Mouse (Mus musculus): Measurements from ENCODE around the gene Kcnc3.
A peak's percentile ranks its signal among the peaks of the same experiment; 100 is the strongest.

Gene Kcnc3

DNA sequence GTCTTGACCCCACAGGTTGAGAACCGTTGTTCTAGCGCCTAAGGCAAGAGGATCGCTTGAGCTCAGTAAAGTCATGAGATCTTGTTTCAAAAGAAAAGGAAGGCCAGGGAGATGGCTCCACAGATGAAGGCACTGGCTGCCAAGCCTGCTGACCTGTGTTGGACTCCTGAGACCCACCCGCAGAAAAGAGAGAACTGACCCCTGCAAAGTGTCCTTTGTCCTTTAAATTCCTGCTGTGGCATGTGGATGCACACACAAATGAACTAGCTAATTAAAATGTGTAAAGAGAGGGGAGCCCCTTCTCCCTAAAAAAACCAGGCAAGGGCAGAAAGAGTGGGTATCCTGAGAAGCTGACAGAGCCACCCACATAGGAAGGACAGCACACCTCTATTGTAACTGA is 18.7 kb upstream of the Kcnc3 start:
- no peak for DNase-seq

DNA sequence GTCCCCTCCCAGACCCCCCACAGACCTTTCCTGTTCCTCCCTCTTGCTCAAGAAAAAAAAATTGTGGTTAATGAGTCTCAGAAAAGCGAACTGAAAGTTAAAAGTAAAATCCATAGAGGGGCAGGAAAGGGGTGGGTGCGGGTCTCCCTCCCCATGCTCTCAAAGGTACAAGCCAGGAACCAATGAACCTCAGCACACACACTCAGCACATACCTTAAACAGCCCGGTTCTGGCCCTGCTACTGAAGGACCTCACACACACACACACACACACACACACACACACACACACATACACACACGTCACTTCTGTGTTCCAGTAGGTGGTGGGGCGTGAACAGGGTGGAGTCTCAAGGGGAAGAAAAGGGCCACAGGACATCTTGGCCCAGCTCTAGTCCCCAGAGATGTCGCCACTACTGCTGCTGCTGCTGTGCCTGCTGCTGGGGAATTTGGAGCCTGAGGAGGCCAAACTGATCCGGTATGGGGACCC is 18.2 kb upstream of the Kcnc3 start, which contains the start of gene Napsa:
Gene Napsa (plus strand): TSS at position 168 of the 489 bp plus-strand sequence.
- no peak for DNase-seq

DNA sequence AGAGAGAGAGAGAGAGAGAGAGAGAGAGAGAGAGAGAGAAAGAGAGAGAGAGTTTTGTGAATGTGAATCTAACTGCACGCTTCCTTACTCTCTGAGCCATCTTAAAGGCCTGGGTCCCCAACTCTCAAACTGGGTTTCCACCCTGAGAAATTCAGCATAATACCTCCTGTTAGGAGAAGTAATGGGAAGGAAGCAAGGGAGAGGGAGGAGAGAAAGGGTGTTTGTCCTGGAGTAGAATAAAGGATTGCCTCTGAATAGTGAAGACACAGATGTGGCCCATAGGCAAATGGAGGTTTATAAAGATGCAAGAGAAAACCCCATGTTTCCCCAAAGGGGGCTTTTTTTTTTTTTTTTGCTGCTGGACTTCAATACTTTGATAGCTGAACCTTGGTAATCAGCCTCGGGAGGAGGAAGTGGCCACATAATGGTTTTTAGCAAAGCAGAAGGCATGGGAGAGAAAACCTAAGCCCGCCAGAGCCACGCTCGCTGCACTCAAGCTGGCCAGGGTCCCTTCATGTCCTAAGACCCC is 17.4 kb upstream of the Kcnc3 start:
- no peak for DNase-seq

DNA sequence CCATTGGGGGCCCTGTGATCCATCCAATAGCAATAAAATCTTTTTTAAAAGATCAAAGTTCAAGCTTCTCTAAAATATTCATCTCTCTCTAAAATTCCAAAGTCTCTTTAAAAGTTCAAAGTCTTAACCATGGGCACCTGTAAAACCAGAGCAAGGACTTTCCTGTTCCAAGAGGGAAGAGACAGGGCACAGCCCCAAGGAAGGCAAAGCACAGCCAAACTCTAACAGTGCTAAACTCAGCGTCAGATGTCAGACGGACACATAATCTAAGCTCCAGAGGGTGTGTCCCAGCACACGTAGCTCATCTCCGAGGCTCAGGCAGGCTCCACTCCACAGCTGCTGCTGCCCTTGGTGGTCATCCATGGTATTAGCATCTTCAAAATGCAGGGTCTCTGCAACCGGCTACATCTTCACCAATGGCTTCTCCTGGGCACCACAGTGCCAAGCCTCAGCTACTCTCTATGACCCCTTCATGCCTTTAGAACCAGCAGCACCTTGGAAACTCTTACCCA is 14.1 kb upstream of the Kcnc3 start:
- DNase-seq: no peak

DNA sequence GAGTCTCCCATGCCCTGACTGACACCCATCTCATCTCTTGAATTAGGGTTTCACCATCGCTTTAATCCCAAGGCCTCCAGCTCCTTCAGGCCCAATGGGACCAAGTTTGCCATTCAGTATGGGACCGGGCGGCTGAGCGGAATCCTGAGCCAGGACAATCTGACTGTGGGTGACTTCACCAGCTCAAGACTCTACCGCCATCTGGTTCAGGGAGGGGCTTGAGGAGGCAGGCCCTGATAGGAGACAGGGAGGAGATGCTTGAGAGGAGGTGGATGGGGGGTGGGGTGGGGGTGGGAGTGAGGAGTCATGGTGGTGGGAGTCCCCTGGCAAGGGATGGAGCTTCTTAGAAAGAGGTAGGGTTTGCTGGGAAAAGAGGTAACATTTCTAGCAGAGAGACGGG is 8.8 kb upstream of the Kcnc3 start:
- DNase-seq: no peak

DNA sequence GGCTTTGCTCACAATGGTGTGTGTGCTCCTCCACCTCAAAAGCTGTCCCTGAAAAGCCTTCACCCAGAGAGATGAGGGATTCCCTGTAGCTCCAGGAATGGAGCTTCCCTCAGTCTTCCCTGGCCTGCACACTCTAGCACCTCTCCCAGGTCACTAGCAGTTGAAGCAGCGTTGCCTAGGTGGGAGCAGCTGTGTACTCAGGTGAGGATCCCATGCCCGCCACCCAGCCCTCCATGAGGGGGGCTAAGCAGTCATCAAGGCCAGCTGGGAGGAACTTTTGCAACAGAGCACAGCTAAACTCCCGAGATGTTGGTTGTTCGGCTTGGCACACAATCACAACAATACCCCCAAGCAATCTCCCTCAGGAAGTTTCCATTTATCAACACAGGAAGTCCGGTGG is 7.8 kb upstream of the Kcnc3 start:
- no peak for DNase-seq

DNA sequence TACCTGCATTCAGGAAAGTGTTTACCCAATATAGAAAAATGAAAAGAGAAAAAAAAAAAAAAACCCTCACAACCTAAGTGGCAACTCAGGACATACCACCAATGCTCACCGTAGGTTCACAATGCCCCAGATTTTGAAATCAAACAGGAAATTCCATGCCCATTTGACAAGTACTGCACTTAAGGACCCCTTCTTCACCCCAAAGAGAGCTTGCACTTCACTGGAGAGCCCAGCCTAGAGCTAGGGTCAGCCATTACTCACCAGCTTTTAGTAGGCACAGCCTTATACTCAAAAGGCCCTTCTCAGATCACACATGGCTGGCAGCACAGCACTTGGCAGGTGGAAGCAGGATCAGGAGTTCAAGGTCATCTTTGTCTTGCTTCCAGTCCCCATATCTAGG is 7.3 kb upstream of the Kcnc3 start:
- no peak for DNase-seq

DNA sequence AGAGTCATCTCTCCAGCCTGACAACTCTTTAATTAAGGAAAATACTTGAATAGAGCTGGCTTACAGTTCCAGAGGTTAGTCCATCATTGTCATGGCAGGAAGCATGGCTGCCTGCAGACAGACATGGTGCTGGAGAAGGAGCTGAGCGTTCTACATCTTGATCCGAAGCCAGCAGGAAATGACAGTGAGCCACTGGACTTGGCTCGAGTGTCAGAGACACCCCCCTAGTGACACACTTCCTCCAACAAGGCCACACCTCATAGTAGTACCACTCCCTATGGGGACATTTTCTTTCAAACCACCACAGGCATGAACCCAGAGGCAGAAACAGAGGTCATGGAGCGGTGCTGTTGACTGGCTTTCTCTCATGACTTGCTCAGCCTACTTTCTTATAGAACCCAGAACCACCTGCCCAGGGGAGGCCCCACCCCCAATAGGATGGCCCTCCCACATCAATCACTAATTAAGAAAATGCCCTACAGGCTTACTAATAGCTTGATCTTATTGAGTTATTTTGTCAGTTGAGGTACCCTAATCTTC is 6.1 kb upstream of the Kcnc3 start:
- DNase-seq: no peak

DNA sequence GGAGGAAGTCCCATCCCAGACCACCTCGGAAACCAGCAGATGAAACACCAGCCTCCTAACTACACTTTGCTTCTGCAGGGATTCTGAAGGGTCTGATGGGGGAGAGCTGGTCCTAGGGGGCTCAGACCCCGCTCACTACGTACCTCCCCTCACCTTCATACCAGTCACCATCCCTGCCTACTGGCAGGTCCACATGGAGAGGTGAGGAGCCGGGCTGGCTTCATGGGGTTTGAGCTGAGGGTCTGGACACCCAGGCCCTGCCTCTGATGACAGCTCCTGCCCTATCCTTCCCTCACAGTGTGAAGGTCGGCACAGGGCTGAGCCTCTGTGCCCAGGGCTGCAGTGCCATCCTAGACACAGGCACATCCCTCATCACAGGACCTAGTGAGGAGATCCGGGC is 5.5 kb upstream of the Kcnc3 start:
- no peak for DNase-seq

DNA sequence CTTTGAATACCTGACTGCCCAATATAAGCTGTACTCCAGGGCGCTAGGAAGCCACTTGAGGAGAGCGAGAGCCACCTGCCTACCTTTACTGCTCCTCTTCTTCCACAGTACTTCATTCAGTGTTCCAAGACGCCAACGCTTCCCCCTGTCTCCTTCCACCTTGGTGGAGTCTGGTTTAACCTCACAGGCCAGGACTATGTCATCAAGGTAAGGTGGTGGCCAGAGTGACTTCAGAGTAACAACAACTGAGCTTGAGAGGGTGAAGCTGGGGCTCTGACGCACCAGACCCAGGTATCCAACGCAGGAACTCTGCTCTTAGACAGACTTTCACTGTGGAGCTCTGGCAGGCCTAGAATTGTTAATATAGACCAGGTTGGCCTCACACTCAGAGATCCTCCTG is 4.9 kb upstream of the Kcnc3 start:
- peak in 1 of 2 experiments; percentile 9 for DNase-seq

DNA sequence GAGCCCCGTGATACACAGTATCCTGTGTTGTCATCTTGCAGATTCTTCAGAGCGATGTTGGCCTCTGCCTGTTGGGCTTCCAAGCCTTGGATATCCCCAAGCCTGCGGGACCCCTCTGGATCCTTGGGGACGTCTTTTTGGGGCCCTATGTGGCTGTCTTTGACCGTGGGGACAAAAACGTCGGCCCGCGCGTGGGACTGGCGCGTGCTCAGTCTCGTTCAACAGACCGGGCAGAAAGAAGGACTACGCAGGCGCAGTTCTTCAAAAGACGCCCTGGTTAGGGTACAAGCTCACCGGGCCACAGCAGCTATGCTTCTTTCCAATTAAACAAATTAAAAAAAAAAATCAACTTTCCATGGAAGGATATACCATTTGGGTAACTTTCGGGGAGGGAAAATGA is 3.9 kb upstream of the Kcnc3 start:
- peak; percentile 80 to 83 for DNase-seq

DNA sequence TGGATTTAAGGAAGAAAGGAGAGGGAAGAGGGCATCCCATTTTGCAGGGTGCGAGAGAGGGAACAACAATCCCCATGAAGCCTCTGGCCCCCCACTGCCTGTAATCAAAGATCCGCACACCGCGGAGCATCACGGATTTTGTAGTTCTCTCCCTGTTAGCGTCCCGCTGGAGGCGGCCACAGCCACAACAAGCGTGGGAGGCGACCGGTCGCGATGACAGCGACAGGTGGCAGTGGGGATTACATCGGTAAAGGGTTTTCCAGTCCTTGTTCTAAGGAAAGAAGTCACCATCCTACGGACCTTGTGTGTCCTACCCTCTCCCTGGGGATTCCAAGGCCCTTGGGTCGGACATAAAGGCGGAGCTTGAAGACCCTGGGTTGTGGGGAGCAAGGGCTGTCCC is 3.5 kb upstream of the Kcnc3 start:
- DNase-seq: peak; percentile 90

DNA sequence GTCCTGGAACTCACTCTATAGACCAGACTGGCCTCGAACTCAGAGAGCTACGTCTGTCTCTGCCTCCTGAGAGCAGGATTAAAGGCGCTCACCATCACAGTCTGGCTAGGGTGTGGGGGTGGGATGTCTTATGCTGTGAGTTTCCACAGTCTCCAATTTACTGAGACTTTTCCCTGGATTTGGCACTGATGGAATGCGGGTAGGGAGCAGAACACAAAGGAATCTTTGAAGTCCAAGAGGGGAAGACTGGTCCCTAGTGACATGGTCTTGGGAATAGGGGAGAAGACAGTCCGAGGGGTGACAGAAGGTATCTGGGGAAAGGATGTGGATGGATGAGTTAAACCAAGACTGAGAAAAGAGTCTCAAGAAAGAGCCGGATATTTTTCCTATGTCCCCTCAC is 2.8 kb upstream of the Kcnc3 start:
- no peak for DNase-seq

DNA sequence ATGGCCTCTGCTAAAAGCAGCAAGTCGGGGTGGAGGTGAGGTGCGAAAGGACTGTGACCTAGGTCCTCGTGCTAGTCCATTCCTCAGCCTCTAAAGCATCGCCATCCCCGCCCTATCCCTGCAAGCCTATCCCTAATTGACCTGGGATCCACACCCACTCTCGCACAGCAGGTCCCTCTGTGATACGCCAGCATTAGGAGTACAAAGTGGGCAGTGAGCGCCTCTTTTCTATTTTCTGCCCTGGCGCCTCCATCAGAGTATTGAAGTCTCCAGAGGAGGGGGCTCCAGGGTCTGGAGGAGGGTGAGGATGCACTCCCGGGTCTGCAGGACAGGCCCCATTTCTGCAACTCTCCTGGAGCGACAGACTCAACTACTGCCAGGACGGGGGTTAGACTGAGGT is 2.1 kb upstream of the Kcnc3 start:
- DNase-seq: peak; percentile 41 to 49

DNA sequence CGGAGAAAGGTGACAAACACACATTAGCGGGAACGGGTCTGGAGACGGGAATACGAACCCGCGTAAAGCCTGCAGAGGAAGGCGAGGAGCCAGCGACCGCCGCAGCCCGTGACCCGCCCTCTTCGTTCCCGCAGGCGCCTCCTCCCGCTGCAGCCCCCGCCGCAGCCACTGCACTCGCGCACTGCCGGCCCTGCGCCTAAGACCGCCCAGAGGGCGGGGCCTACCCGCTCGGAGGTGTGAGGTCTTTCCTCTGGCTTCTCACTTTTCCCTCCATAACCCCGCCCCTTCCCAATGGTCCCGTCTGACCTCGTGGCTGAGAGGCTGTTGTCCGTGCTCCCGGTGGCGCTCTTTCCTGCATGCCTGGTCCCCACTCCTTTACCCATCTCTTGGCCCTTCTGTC is 1.3 kb upstream of the Kcnc3 start:
- peak; percentile 92 to 97 for DNase-seq

DNA sequence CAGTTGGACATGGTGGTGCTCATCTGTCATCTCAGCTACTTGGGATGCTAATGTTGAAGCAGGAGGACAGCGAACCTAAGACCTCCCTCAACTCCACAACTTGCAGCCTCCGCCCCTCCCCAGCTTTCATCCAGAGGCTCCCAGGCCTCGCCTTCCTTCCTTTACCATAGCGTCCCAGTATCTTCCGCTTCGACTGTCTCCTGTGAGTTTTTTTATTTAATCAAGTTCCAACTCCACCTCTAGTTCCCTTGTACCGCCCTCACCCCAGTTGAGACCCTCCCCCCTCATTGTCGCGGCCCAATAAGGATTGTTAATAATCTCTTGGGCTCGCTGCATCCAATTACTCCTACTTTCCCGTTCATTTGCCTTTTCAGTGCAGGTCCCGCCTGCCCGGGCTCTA is 518 bp upstream of the Kcnc3 start:
- DNase-seq: peak; percentile 32 to 41

DNA sequence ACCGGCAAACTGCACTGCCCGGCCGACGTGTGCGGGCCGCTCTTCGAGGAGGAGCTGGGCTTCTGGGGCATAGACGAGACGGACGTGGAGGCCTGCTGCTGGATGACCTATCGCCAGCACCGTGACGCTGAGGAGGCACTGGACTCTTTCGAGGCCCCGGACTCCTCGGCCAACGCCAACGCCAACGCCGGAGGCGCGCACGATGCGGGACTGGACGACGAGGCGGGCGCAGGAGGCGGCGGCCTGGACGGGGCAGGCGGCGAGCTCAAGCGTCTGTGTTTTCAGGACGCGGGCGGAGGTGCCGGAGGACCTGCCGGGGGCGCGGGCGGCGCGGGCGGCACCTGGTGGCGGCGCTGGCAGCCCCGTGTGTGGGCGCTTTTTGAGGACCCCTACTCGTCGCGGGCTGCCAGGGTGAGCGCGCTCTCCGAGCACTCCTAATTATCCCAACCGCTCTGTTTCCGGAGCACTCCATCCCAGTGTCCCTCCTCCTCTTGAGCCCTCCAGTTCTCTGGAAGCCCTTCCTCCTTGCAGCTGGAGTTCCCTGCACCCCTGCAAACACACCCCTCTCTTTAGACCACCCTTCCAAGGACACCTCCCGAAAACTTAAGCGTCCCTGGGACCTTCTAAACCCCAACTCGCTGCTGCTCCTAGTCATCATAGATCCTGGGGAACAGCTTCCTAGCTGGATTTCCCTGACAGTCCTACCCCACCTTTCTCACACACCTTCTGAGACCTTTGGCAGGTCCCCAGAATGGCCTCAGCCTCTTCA is 1.1 kb downstream of the Kcnc3 start:
- peak; percentile 54 to 59 for DNase-seq

DNA sequence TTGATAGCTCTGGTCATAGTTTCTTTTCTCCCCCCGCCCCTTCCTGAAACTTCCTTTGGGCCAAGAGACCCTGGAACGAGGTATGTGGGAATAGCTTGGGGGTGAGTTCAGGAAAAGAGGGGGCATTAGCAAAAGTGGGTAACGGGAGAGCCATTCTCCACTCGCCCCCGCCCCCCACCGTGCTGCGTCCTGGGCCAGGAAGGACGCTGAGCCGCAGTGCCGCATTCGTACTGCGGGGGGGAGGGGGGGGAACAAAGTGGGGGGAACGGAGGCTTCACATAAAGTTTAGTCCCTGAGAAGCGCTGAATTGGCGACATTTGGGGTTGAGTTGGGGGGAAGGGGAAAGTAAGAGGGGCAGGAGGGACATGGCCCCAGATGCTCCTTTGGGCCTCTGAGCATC is 2.6 kb downstream of the Kcnc3 start:
- DNase-seq: peak; percentile 27 to 55

DNA sequence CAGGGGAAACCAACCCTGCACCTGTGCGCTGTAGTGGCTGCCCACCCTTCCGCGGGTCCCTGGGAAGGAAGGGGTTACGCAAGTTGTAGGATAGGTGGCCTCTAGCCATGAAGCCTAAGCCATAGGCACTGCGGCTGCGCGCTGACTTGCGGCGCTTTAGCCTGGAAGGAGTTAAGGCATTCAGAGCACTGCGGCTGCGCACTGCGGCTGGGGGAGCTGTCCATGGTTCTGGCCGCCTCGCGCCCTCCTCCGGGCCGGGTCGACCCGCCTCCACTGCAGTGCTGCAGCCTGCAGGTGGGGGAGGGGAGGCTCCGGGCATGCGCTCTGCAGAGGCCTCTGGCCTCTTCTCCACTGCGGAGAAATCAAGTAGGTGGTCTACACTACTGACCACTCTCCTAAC is 3.3 kb downstream of the Kcnc3 start:
- peak; percentile 97 to 99 for DNase-seq

DNA sequence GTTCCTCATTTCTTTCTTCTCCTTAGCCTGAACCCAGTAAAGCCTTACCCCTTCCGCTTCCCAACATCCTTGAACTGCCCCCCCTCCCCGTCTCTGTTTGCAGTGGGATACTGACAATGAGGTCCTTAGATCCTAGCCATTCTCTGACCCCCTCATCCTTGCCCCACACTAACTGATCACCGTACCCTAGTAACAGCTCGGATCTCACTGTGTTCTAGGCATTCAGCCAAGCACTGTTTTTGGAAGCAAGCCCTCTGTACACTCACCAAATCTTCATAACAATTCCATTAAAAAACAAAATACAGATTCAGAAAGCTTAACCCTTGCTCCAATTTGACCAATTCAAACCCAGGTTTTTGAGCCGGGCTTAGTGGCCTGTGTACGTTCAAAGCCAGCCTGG is 3.8 kb downstream of the Kcnc3 start:
- peak; percentile 82 to 95 for DNase-seq

DNA sequence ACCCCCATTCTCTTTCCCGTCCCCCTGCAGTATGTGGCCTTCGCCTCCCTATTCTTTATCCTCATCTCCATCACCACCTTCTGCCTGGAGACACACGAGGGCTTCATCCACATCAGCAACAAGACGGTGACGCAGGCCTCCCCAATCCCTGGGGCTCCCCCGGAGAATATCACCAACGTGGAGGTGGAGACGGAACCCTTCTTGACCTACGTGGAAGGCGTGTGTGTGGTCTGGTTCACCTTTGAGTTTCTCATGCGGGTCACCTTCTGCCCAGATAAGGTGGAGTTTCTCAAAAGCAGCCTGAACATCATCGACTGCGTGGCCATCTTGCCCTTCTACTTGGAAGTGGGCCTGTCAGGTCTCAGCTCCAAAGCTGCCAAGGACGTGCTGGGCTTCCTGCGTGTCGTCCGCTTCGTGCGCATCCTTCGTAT is 4.7 kb downstream of the Kcnc3 start:
- DNase-seq: peak; percentile 34 to 39

DNA sequence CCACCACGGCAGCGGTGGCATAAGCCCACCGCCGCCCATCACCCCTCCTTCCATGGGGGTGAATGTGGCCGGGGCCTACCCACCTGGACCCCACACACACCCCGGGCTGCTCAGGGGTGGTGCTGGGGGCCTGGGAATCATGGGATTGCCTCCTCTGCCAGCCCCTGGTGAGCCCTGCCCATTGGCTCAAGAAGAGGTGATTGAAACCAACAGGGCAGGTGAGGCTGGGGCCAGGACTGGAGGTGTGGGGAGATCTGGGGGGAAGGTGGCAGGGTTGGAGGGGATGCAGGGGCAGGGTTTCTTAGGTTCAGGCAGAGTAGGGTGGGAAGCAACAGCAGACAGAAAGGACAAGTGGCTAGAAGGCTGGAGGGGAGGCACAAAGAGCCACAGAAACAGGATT is 5.6 kb downstream of the Kcnc3 start:
- peak; percentile 17 to 21 for DNase-seq

DNA sequence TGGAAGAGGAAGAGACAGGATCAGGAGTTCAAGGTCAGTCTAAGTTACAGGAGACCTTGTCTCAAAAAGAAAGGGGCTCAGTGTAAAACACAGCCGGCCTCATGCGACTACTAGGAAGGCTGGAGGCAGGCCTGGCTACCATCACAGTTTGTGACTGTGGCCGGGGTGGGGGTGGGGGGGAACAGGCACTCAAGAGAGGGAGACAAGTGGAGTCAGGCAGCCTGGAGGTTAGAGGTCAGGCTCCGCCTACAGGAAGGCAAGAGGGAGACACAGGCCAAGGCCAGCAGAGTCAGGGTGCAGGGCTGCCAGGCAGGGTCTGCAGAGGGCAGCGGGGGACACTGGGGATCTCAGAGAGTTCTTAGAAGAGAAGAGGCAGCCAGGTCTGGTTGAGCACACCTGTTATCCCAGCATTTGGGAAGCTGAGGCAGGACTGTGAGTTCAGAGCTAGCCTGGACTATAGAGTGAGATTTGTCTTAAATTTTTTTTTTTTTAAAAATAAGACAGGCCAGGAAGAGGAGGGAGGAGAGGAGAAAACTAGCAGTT is 6.6 kb downstream of the Kcnc3 start:
- DNase-seq: peak; percentile 8 to 26

DNA sequence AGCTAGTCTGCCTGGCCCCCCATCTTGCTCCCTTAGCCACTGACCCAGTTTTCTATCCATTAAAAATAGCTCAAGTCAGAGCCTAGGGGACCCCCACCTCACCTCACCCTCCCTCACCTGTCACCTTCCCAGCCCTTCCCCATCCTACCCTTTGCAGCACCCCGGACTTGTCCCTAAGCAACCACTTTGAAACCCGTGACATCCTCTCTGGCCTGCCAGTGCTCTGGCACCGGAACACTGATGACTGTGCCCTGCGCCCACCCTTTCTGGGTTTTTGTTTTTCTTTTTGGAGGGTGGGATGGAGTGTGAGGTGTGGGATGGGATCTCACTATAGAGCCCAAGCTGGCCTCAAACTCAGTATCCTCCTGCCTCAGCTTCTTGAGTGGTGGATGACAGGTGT is 7.2 kb downstream of the Kcnc3 start:
- DNase-seq: peak in 1 of 2 experiments; percentile 10
